Mouse (Mus musculus): Measurements from ENCODE around the gene C530008M17Rik. TPM values are rescaled to one million over a fixed set of nuclear protein-coding genes. Genes with fewer than 3 reads are reported as not detected.

Gene C530008M17Rik
- polyA plus RNA-seq, 1 experiment from 2014 or later = 21.6 TPM

- H3K9ac ChIP-seq (replicated peaks; ENCODE audit: low read depth, low read length) = no peak overlapping the region
- H3K4me1 ChIP-seq (ENCODE audit: control insufficient read depth, insufficient read depth, low read length) = no peaks in the 10 kb centered on the region
- H3K9me3 ChIP-seq (ENCODE audit: control insufficient read depth, low read depth, low read length) = no peaks in the 10 kb centered on the region
- H3K4me2 ChIP-seq (replicated peaks; ENCODE audit: low read depth, low read length) = no peak overlapping the region
- no peak for ATAC-seq (ENCODE audit: insufficient number of reproducible peaks, insufficient read depth, low FRiP score, low read depth)
- 62% methylated on average over 10 of the region's 10 CpGs for WGBS
- no peak overlapping the region for H3K27ac ChIP-seq (ENCODE audit: low read length)
- peaks cover 32% of the 10 kb centered on the region for H3K36me3 ChIP-seq (ENCODE audit: control insufficient read depth, insufficient read depth, low read length)
- no peaks in the 10 kb centered on the region for H3K27me3 ChIP-seq (ENCODE audit: control insufficient read depth, insufficient read depth, low read length)
- H3K4me3 ChIP-seq (ENCODE audit: low read depth, low read length) = no peak overlapping the region
These were observed 22.3 kb upstream of the C530008M17Rik start for GRCm38 (mm10) chr5:76634012-76634411.

GRCm38 (mm10) chr5:76635592-76635991 is 20.7 kb upstream of the C530008M17Rik start:
- ATAC-seq (ENCODE audit: insufficient number of reproducible peaks, insufficient read depth, low FRiP score, low read depth) = no peak
- Histone ChIP-seq H3K27me3 (ENCODE audit: control insufficient read depth, insufficient read depth, low read length) (no peaks in the 10 kb centered on the region), H3K4me2 (replicated peaks; ENCODE audit: low read depth, low read length) (no peak overlapping the region), H3K27ac (ENCODE audit: low read length) (no peak overlapping the region), H3K9ac (replicated peaks; ENCODE audit: low read depth, low read length) (no peak overlapping the region), H3K4me3 (ENCODE audit: low read depth, low read length) (no peak overlapping the region), H3K4me1 (ENCODE audit: control insufficient read depth, insufficient read depth, low read length) (no peaks in the 10 kb centered on the region), H3K36me3 (ENCODE audit: control insufficient read depth, insufficient read depth, low read length) (peaks cover 40% of the 10 kb centered on the region), H3K9me3 (ENCODE audit: control insufficient read depth, low read depth, low read length) (no peaks in the 10 kb centered on the region)
- WGBS = 89% methylated on average over 2 of the region's 2 CpGs

GRCm38 (mm10) chr5:76642076-76642475 is 14.2 kb upstream of the C530008M17Rik start:
- H3K36me3 ChIP-seq (ENCODE audit: control insufficient read depth, insufficient read depth, low read length) = peaks cover 28% of the 10 kb centered on the region
- no peak for ATAC-seq (ENCODE audit: insufficient number of reproducible peaks, insufficient read depth, low FRiP score, low read depth)
- no peaks in the 10 kb centered on the region for H3K4me1 ChIP-seq (ENCODE audit: control insufficient read depth, insufficient read depth, low read length)
- H3K27me3 ChIP-seq (ENCODE audit: control insufficient read depth, insufficient read depth, low read length) = no peaks in the 10 kb centered on the region
- no peak overlapping the region for H3K9ac ChIP-seq (replicated peaks; ENCODE audit: low read depth, low read length)
- H3K4me2 ChIP-seq (replicated peaks; ENCODE audit: low read depth, low read length) = no peak overlapping the region
- no peak overlapping the region for H3K4me3 ChIP-seq (ENCODE audit: low read depth, low read length)
- no peaks in the 10 kb centered on the region for H3K9me3 ChIP-seq (ENCODE audit: control insufficient read depth, low read depth, low read length)
- H3K27ac ChIP-seq (ENCODE audit: low read length) = no peak overlapping the region
- 94% methylated on average over 4 of the region's 4 CpGs for WGBS

GRCm38 (mm10) chr5:76644234-76644633 is 12.1 kb upstream of the C530008M17Rik start:
- no peaks in the 10 kb centered on the region for H3K27me3 ChIP-seq (ENCODE audit: control insufficient read depth, insufficient read depth, low read length)
- WGBS = 94% methylated on average over 7 of the region's 7 CpGs
- no peak overlapping the region for H3K9ac ChIP-seq (replicated peaks; ENCODE audit: low read depth, low read length)
- H3K4me3 ChIP-seq (ENCODE audit: low read depth, low read length) = no peak overlapping the region
- no peak for ATAC-seq (ENCODE audit: insufficient number of reproducible peaks, insufficient read depth, low FRiP score, low read depth)
- H3K4me1 ChIP-seq (ENCODE audit: control insufficient read depth, insufficient read depth, low read length) = no peaks in the 10 kb centered on the region
- no peak overlapping the region for H3K4me2 ChIP-seq (replicated peaks; ENCODE audit: low read depth, low read length)
- H3K36me3 ChIP-seq (ENCODE audit: control insufficient read depth, insufficient read depth, low read length) = peaks cover 22% of the 10 kb centered on the region
- no peak overlapping the region for H3K27ac ChIP-seq (ENCODE audit: low read length)
- H3K9me3 ChIP-seq (ENCODE audit: control insufficient read depth, low read depth, low read length) = no peaks in the 10 kb centered on the region

GRCm38 (mm10) chr5:76645091-76645868 is 11.0 kb upstream of the C530008M17Rik start:
- H3K4me3 ChIP-seq (ENCODE audit: low read depth, low read length) = no peak overlapping the region
- H3K4me1 ChIP-seq (ENCODE audit: control insufficient read depth, insufficient read depth, low read length) = no peaks in the 10 kb centered on the region
- no peaks in the 10 kb centered on the region for H3K9me3 ChIP-seq (ENCODE audit: control insufficient read depth, low read depth, low read length)
- H3K9ac ChIP-seq (replicated peaks; ENCODE audit: low read depth, low read length) = no peak overlapping the region
- no peak for ATAC-seq (ENCODE audit: insufficient number of reproducible peaks, insufficient read depth, low FRiP score, low read depth)
- no peak overlapping the region for H3K4me2 ChIP-seq (replicated peaks; ENCODE audit: low read depth, low read length)
- no peak overlapping the region for H3K27ac ChIP-seq (ENCODE audit: low read length)
- 94% methylated on average over 10 of the region's 10 CpGs for WGBS
- H3K27me3 ChIP-seq (ENCODE audit: control insufficient read depth, insufficient read depth, low read length) = no peaks in the 10 kb centered on the region
- peaks cover 14% of the 10 kb centered on the region for H3K36me3 ChIP-seq (ENCODE audit: control insufficient read depth, insufficient read depth, low read length)

- H3K4me3 ChIP-seq (ENCODE audit: low read depth, low read length) = no peak overlapping the region
- H3K4me1 ChIP-seq (ENCODE audit: control insufficient read depth, insufficient read depth, low read length) = no peaks in the 10 kb centered on the region
- H3K9me3 ChIP-seq (ENCODE audit: control insufficient read depth, low read depth, low read length) = no peaks in the 10 kb centered on the region
- 50% methylated on average over 4 of the region's 4 CpGs for WGBS
- H3K9ac ChIP-seq (replicated peaks; ENCODE audit: low read depth, low read length) = no peak overlapping the region
- no peak for ATAC-seq (ENCODE audit: insufficient number of reproducible peaks, insufficient read depth, low FRiP score, low read depth)
- no peaks in the 10 kb centered on the region for H3K27me3 ChIP-seq (ENCODE audit: control insufficient read depth, insufficient read depth, low read length)
- H3K4me2 ChIP-seq (replicated peaks; ENCODE audit: low read depth, low read length) = no peak overlapping the region
- H3K36me3 ChIP-seq (ENCODE audit: control insufficient read depth, insufficient read depth, low read length) = no peaks in the 10 kb centered on the region; the same call in 1 of the 2 replicates
- H3K27ac ChIP-seq (ENCODE audit: low read length) = no peak overlapping the region
These were observed 6.4 kb upstream of the C530008M17Rik start for GRCm38 (mm10) chr5:76649897-76650296.

GRCm38 (mm10) chr5:76651151-76651725 is 5.1 kb upstream of the C530008M17Rik start:
- H3K27ac ChIP-seq (ENCODE audit: low read length) = no peak overlapping the region
- H3K4me1 ChIP-seq (ENCODE audit: control insufficient read depth, insufficient read depth, low read length) = no peaks in the 10 kb centered on the region
- H3K27me3 ChIP-seq (ENCODE audit: control insufficient read depth, insufficient read depth, low read length) = no peaks in the 10 kb centered on the region
- no peak overlapping the region for H3K4me3 ChIP-seq (ENCODE audit: low read depth, low read length)
- H3K9me3 ChIP-seq (ENCODE audit: control insufficient read depth, low read depth, low read length) = no peaks in the 10 kb centered on the region
- no peak overlapping the region for H3K4me2 ChIP-seq (replicated peaks; ENCODE audit: low read depth, low read length)
- no peak for ATAC-seq (ENCODE audit: insufficient number of reproducible peaks, insufficient read depth, low FRiP score, low read depth)
- 69% methylated on average over 5 of the region's 5 CpGs for WGBS
- H3K36me3 ChIP-seq (ENCODE audit: control insufficient read depth, insufficient read depth, low read length) = no peaks in the 10 kb centered on the region
- H3K9ac ChIP-seq (replicated peaks; ENCODE audit: low read depth, low read length) = no peak overlapping the region

- ATAC-seq (ENCODE audit: insufficient number of reproducible peaks, insufficient read depth, low FRiP score, low read depth) = peak; percentile 93
- H3K4me3 ChIP-seq (ENCODE audit: low read depth, low read length) = peak overlapping the region; percentile 80
- H3K36me3 ChIP-seq (ENCODE audit: control insufficient read depth, insufficient read depth, low read length) = no peaks in the 10 kb centered on the region
- no peaks in the 10 kb centered on the region for H3K4me1 ChIP-seq (ENCODE audit: control insufficient read depth, insufficient read depth, low read length)
- H3K9me3 ChIP-seq (ENCODE audit: control insufficient read depth, low read depth, low read length) = no peaks in the 10 kb centered on the region
- peak overlapping the region; percentile 83 for H3K4me2 ChIP-seq (replicated peaks; ENCODE audit: low read depth, low read length)
- peak overlapping the region; percentile 67 for H3K27ac ChIP-seq (ENCODE audit: low read length)
- peak overlapping the region; percentile 77 for H3K9ac ChIP-seq (replicated peaks; ENCODE audit: low read depth, low read length)
- no peaks in the 10 kb centered on the region for H3K27me3 ChIP-seq (ENCODE audit: control insufficient read depth, insufficient read depth, low read length)
- under 1% methylated on average over 77 of the region's 80 CpGs for WGBS
These were observed 1.2 kb downstream of the C530008M17Rik start for GRCm38 (mm10) chr5:76657245-76658083.

All from stomach, embryonic 14.5 days (tissue).